Mouse (Mus musculus) cerebellum, adult 18-20 months (tissue): ENCODE data around the gene Gm5485.

ENCODE experiments used
- DNase-seq, 2 experiments: peaks; one replicate each; pipeline ENCODE4 v3.0.0; 2021

Gm5485 gene

GRCm38 (mm10) chr16:48368096-48368495 lies 44.1 kb downstream of the Gm5485 start:
- DNase-seq: peak; percentile 52 to 63

- no peak for DNase-seq
Observed at GRCm38 (mm10) chr16:48366801-48367200, 45.4 kb downstream of the Gm5485 start.

GRCm38 (mm10) chr16:48360887-48361286 lies 51.3 kb downstream of the Gm5485 start:
- DNase-seq: peak; percentile 61 to 62

GRCm38 (mm10) chr16:48356417-48356816 lies 55.8 kb downstream of the Gm5485 start:
- DNase-seq: no peak

GRCm38 (mm10) chr16:48355716-48356115 lies 56.5 kb downstream of the Gm5485 start:
- no peak for DNase-seq
